Mouse (Mus musculus): ENCODE results near the gene Fbxo2. TPM values are rescaled to one million over a fixed set of nuclear protein-coding genes. Genes with fewer than 3 reads are reported as not detected.
"Not testable (repeated sequence)": the region's sequence is repeated elsewhere in the genome, so short reads cannot be mapped to it uniquely, and the experiment has no call there.

The Fbxo2 gene
- 138 and 172 TPM in 2 replicates for polyA plus RNA-seq (2012; rRNA removed)

GRCm38 (mm10) chr4:148160436-148161390, at the start of gene Fbxo2, which contains the start of gene Fbxo44:
Fbxo2 (plus strand) TSS chr4:148160621.
Fbxo44 (minus strand) TSS chr4:148160482.
- no peaks in the 10 kb centered on the region for H3K27me3 ChIP-seq (ENCODE audit: control insufficient read depth, insufficient read depth, low read length)
- DNase-seq: peak; percentile 70 to 73
- peak within 1 kb of the TSS; percentile 86 for H3K4me3 ChIP-seq (replicated peaks; ENCODE audit: insufficient read depth, low read depth, low read length)
- peaks cover 14% of the 10 kb centered on the region for H3K4me1 ChIP-seq (ENCODE audit: control insufficient read depth, insufficient read depth, low read length)
- H3K27ac ChIP-seq (ENCODE audit: insufficient read depth, low read length): peak within 1 kb of the TSS; percentile 83
- no peak for TF ChIP-seq POLR2A (IDR thresholded peaks at IDR 0.05; ENCODE audit: borderline replicate concordance, insufficient read depth, low read length)
- no peak for TF ChIP-seq CTCF (IDR thresholded peaks at IDR 0.05; ENCODE audit: borderline replicate concordance, insufficient read depth, low read depth, low read length)
- 6% methylated on average over 43 of the region's 43 CpGs for WGBS

DNA sequence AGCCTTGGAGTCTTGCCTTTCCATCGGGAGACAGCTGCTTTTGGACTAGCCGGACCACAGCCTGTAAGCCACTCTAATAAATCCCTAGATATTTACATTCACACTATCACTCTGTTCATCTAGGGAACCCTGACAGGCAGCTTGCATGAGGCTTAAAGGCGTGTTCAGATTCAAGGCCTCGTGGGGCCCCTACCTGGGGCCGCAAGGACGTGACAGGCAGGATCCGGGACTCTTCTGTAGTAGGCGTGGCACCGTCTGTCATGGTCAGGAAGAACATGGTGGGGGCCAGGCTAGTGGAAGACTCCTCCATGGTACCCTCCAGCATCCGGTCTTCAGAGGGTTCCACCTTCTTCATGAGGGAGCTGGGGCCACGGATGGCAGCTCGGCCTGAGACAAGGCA, 47.9 kb upstream of the Fbxo2 start:
- WGBS: 88% methylated on average over 12 of the region's 12 CpGs
- no peak for TF ChIP-seq CTCF (IDR thresholded peaks at IDR 0.05; ENCODE audit: borderline replicate concordance, insufficient read depth, low read depth, low read length)
- TF ChIP-seq POLR2A (IDR thresholded peaks at IDR 0.05; ENCODE audit: borderline replicate concordance, insufficient read depth, low read length): no peak

GRCm38 (mm10) chr4:148114758-148115391, 45.5 kb upstream of the Fbxo2 start:
- no peaks in the 10 kb centered on the region for H3K4me1 ChIP-seq (ENCODE audit: control insufficient read depth, insufficient read depth, low read length)
- H3K4me3 ChIP-seq (replicated peaks; ENCODE audit: insufficient read depth, low read depth, low read length): peak overlapping the region; percentile 3
- no peaks in the 10 kb centered on the region for H3K27me3 ChIP-seq (ENCODE audit: control insufficient read depth, insufficient read depth, low read length)
- DNase-seq: peak; percentile 79 to 90
- TF ChIP-seq CTCF (IDR thresholded peaks at IDR 0.05; ENCODE audit: borderline replicate concordance, insufficient read depth, low read depth, low read length): peak; percentile 99
- TF ChIP-seq POLR2A (IDR thresholded peaks at IDR 0.05; ENCODE audit: borderline replicate concordance, insufficient read depth, low read length): no peak
- H3K27ac ChIP-seq (ENCODE audit: insufficient read depth, low read length): no peak overlapping the region
- WGBS: 7% methylated on average over 15 of the region's 15 CpGs

More for the DNA sequence above, 47.9 kb upstream of the Fbxo2 start:
- Histone ChIP-seq H3K4me3 (replicated peaks; ENCODE audit: insufficient read depth, low read depth, low read length) (no peak overlapping the region), H3K4me1 (ENCODE audit: control insufficient read depth, insufficient read depth, low read length) (peaks cover 11% of the 10 kb centered on the region), H3K27me3 (ENCODE audit: control insufficient read depth, insufficient read depth, low read length) (no peaks in the 10 kb centered on the region), H3K27ac (ENCODE audit: insufficient read depth, low read length) (no peak overlapping the region)
- DNase-seq: no peak

DNA sequence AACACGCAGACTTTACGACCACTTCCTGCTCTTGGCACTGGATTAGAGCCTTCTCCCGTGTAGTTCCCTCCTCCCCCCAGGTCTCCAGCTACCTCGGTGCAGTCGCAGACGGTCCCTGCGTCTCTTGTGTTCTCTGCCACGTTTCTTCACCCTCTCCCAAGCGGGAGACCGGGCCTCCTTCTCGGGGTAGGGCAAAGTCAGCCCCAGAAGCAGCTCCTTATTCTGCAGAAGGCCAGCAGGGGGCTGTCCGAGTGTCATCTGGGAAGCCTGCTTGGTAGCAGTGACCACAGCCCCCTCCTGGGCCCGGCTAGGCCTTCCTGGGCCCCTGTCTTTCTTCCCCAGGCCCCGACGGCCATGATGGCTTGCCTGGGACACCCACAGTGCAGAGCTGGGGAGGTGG, 45.0 kb upstream of the Fbxo2 start:
- no peaks in the 10 kb centered on the region for H3K27me3 ChIP-seq (ENCODE audit: control insufficient read depth, insufficient read depth, low read length)
- H3K4me1 ChIP-seq (ENCODE audit: control insufficient read depth, insufficient read depth, low read length): no peaks in the 10 kb centered on the region
- no peak overlapping the region for H3K4me3 ChIP-seq (replicated peaks; ENCODE audit: insufficient read depth, low read depth, low read length)
- WGBS: 18% methylated on average over 15 of the region's 15 CpGs
- TF ChIP-seq CTCF (IDR thresholded peaks at IDR 0.05; ENCODE audit: borderline replicate concordance, insufficient read depth, low read depth, low read length) (no peak), POLR2A (IDR thresholded peaks at IDR 0.05; ENCODE audit: borderline replicate concordance, insufficient read depth, low read length) (no peak)
- peak in 1 of 2 experiments; percentile 31 for DNase-seq
- no peak overlapping the region for H3K27ac ChIP-seq (ENCODE audit: insufficient read depth, low read length)

- Histone ChIP-seq H3K27me3 (ENCODE audit: control insufficient read depth, insufficient read depth, low read length) (no peaks in the 10 kb centered on the region), H3K4me1 (ENCODE audit: control insufficient read depth, insufficient read depth, low read length) (peaks cover 5% of the 10 kb centered on the region; the same call in 1 of the 2 replicates), H3K4me3 (replicated peaks; ENCODE audit: insufficient read depth, low read depth, low read length) (no peak overlapping the region), H3K27ac (ENCODE audit: insufficient read depth, low read length) (no peak overlapping the region)
- TF ChIP-seq CTCF (IDR thresholded peaks at IDR 0.05; ENCODE audit: borderline replicate concordance, insufficient read depth, low read depth, low read length) (peak; percentile 25; the same call in 1 of the 2 replicates), POLR2A (IDR thresholded peaks at IDR 0.05; ENCODE audit: borderline replicate concordance, insufficient read depth, low read length) (no peak)
- 88% methylated on average over 4 of the region's 4 CpGs for WGBS
- DNase-seq: no peak
Measured at GRCm38 (mm10) chr4:148116657-148117056, 43.8 kb upstream of the Fbxo2 start.

- H3K4me1 ChIP-seq (ENCODE audit: control insufficient read depth, insufficient read depth, low read length): peaks cover 10% of the 10 kb centered on the region
- TF ChIP-seq POLR2A (IDR thresholded peaks at IDR 0.05; ENCODE audit: borderline replicate concordance, insufficient read depth, low read length) (no peak), CTCF (IDR thresholded peaks at IDR 0.05; ENCODE audit: borderline replicate concordance, insufficient read depth, low read depth, low read length) (peak; percentile 19; the same call in 1 of the 2 replicates)
- DNase-seq: no peak
- 75% methylated on average over 4 of the region's 4 CpGs for WGBS
- no peak overlapping the region for H3K27ac ChIP-seq (ENCODE audit: insufficient read depth, low read length)
- H3K27me3 ChIP-seq (ENCODE audit: control insufficient read depth, insufficient read depth, low read length): no peaks in the 10 kb centered on the region
- H3K4me3 ChIP-seq (replicated peaks; ENCODE audit: insufficient read depth, low read depth, low read length): no peak overlapping the region
Measured at GRCm38 (mm10) chr4:148117392-148117791, 43.0 kb upstream of the Fbxo2 start.

DNA sequence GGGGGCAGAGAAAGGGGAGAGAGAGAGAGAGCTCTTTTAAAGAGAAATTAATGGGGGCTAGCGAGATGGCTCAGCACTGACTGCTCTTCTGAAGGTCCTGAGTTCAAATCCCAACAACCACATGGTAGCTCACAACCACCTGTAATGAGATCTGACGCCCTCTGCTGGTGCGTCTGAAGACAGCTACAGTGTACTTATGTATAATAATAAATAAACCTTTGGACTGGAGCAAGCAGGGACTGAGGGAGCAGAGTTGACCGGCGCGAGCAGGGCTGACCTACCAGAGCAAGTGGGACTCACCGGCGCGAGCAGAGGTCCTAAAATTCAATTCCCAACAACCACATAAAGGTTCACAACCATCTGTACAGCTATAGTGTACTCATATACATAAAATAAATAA, 40.8 kb upstream of the Fbxo2 start:
- DNase-seq; H3K27me3 ChIP-seq (ENCODE audit: control insufficient read depth, insufficient read depth, low read length); H3K4me3 ChIP-seq (replicated peaks; ENCODE audit: insufficient read depth, low read depth, low read length); H3K27ac ChIP-seq (ENCODE audit: insufficient read depth, low read length): not testable (repeated sequence)
- H3K4me1 ChIP-seq (ENCODE audit: control insufficient read depth, insufficient read depth, low read length): peaks cover 12% of the 10 kb centered on the region
- WGBS: 91% methylated on average over 9 of the region's 9 CpGs

Data from cerebellum, adult 2 months (tissue).